Mouse (Mus musculus) embryo, embryonic 9.5 days (tissue): ENCODE measurements around the gene Etnk1.
"Not testable (repeated sequence)": the region's sequence is repeated elsewhere in the genome, so short reads cannot be mapped to it uniquely, and the experiment has no call there.

Experiments used
- DNase-seq: peaks from one replicate; pipeline ENCODE4 v3.0.0-alpha.2; 2017; ENCODE audit errors: extremely low spot score

Etnk1 gene

DNA sequence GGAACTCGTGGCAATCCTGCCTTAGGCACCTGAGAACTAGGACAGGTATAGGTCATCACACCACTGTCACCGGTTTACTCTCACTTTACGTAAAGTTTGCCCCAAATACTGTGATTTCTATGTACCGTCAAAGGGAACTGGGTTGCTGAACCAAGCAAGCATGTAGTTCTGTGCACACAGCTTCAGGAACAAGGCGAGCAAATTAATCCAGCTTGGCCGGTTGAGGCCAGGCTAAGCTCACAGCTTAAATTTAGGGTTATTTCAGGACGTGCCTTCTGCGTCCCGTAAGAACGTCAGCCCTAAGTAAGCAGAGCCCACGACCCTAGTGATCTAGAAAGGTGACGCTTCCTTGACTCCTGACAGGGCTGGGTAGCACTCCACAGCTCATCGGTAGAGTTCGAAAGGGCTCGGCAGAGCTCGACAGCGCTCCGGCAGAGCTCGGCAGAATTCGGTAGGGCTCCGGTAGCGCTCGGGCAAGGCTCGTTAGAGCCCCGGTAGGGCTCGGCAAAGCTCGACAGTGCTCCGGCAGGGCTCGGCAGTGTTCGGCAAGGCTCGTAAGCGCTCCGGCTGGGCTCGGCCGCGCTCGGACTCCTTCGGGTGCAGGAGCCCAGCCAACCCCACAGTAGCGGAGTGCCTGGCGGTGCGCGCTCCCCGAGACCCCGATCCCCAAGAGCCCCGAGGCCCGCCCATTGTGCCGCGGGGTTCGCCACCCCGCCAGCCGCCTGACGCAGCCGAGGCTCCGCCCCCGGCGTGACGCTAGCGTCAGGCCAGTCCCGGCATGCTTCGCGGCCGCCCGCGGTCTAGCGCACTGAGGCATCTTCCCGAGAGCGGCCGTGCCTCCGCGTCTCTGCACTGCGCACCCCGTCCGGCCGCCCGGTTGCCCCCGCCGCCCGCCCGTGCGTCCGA lies at the start of gene Etnk1:
TSS of gene Etnk1 (plus strand) at position 770 of the 906 bp plus-strand sequence.
- DNase-seq, result peak; percentile 91

DNA sequence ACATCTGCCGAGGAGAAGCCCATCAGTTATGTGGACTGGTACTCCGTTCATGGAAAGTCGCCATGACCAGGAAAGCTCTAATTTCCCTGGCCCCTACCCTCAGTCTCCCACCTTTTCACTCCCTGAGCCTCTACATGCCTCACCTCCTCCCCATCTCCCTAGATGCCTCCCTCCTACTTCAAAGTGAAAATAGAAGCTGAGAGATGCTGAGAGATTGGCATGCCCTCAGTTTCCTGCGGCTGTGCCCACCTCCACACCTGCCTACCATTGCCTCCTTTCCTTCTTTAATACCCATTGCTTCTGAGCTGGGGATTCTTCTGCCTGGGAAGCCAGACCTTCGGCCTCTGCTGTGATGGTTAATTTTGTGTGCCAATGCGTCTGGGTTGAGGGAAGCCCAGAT lies 47.7 kb upstream of the Etnk1 start:
- no peak for DNase-seq

- no peak for DNase-seq
Observed at GRCm38 (mm10) chr6:143125721-143126120, 41.3 kb upstream of the Etnk1 start.

GRCm38 (mm10) chr6:143129466-143129865 lies 37.6 kb upstream of the Etnk1 start:
- no peak for DNase-seq

DNA sequence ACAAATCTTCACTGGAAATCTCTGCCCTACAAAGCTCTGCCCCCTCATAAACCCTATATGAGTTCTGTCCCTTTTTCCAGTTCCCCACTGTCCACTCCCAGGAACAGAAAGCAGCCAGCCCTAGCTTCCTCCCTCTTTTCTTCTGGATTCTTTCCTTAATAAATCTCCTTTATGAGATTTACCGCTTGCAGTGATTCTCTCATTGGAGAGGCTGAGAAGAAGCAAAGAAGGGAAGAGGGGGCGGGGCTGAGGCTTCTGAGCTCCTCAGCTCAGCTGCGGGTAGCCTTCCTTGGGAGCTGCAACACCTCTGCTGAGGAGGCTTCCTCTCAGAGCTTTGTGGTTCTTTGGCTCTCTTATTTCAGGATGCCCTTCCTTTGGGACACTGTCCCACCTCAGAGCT lies 37.1 kb upstream of the Etnk1 start:
- DNase-seq, result no peak

DNA sequence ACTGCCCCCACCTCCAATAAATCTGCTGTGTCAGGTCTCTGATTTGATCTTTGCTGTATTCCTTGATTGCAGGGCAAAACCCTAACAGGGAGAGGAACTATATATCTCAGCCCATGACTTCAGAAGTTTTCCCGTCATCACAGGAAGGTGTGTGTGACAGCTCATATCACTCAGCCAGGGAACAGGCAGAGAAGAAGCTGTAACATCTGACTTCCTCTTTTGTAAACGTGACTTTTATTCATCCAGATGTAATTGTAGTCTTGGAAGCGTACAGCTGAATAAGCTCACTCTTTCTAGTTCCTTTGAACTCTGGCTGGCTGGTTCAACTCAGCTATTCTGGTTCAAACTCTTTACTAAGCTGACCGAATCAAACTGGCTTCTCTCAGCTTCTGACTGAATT lies 36.6 kb upstream of the Etnk1 start:
- DNase-seq, result no peak

DNA sequence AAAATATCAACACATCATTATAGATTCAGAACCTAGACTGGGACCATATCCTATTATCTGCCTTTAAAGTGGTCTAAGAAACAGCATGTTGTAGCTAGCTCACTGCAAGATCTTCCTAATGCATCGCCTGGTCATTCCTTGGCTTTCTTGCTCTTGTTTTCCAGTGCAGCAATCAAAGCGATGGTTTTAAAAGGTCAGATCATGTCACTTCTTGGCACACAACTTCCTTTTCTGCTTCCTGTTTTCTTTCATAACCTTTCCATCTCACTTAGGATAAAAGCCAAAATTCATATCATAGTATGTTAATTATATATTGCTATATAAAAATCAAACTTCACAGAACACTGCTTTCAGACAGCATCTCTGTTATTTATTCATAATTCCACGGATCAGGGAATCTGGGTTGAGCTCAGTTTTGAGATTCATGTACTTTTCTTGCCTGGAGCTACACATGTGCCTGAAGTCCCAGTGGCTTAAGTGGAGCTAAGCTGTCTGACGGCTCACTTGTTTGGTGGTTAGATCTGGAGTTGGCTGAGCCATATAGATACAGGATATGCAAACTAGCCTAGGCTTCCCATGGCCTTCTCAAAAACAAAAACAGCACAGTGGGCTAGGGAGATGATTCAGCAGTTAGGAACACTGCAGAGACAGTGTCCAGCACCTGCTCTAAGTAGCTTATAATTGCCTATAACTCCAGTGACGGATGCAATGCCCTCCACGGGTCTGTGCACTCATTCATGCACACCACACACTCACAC lies 34.9 kb upstream of the Etnk1 start:
- DNase-seq, result no peak

DNA sequence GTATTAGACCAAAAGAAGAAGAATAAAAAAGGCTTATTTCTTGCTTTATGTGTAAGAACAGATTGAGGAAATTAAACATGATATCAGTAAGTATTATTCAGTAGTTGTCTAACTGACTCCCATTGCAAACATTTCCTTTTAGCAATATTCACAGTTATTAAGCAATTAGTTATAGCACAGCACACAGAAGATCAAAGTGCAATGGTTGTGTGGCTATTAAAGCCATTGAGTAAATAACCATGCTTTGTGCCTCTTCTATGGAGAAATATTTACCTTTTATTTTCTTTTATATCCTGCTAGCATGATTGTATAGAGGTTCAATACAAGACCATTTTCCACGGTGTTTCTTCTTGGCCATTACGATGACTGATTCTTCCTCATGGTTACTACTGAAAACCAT lies 33.9 kb upstream of the Etnk1 start:
- DNase-seq, result no peak

DNA sequence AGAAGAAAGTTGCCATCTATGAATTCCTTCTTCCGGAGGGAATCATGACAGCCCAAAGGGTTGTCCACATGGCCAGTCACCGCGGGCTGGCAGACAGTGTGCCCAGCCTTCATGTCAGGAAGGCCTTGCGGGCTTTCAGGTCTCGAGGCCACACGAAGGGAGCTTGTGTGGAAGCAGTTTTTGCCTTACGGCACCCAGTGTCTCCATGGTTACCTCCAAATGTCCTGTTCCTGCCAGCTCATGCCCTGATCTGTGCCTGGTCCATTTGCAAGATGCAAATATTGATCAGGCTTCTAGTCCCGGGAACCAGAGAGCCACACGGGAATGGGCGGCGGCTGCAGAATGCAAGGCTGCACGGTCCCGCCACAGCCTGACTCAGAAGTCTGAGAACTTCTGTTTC lies 31.9 kb upstream of the Etnk1 start:
- no peak for DNase-seq

DNA sequence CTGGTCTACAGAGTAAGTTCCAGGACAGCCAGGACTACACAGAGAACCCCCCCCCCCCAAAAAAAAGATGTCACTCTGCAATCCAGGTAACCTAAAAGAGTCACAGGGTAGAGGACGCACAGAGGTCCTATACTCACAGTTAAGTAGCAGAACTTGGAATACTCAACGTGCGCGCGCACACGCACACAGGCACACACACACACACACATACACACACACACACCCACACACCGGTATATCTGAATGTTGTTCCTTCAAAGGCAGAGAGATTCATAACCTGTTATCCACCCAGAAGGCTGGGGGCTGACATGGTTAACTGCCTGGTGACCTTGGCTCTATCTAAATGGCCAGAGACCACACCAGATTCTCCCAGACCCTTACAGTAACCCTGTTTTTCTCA lies 30.3 kb upstream of the Etnk1 start:
- DNase-seq, result no peak

DNA sequence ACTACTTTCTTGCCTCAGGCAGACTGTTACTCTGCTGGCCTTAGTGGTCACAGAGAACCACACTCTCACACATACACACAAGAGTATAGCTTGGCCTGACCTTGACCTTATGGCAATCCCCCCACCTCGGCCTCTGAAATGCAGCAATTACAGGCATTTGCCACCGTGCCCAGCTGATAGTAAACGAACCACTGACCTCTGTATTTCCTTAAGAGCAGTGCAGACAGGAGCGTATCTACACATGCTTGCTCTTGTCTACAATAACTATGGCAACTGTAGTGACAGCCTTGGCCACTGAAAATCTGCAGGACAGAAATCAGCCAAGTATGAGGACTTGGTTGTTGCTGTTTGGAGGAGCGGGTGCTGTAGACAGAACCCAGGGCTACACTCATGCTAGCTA lies 29.7 kb upstream of the Etnk1 start:
- DNase-seq, result no peak

DNA sequence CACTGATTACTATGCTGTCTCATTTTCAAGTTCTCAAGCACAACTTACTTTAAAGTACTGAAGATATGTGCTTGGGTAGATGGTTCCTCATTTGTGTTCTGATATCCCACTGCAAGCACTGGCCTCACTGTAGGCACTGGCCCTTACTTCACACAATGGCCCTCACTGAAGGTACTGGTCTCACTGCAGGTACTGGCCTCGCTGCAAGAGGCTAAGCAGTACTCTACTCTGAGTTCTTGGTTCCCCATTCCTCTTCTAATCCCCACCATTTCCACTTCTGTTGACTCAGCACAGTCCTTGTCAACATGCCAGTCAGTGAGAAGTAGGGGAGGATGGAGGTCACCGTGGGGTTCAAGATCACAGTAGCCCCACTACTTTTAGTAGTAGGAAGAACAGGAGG lies 27.6 kb upstream of the Etnk1 start:
- no peak for DNase-seq

- no peak for DNase-seq
Observed at GRCm38 (mm10) chr6:143140884-143141283, 26.1 kb upstream of the Etnk1 start.

GRCm38 (mm10) chr6:143141624-143142592 lies 25.1 kb upstream of the Etnk1 start:
- DNase-seq, result not testable (repeated sequence)

- DNase-seq, result no peak
Observed at GRCm38 (mm10) chr6:143142861-143143260, 24.2 kb upstream of the Etnk1 start.

GRCm38 (mm10) chr6:143143321-143143720 lies 23.7 kb upstream of the Etnk1 start:
- no peak for DNase-seq

GRCm38 (mm10) chr6:143143775-143144273 lies 23.2 kb upstream of the Etnk1 start:
- DNase-seq, result peak; percentile 37

DNA sequence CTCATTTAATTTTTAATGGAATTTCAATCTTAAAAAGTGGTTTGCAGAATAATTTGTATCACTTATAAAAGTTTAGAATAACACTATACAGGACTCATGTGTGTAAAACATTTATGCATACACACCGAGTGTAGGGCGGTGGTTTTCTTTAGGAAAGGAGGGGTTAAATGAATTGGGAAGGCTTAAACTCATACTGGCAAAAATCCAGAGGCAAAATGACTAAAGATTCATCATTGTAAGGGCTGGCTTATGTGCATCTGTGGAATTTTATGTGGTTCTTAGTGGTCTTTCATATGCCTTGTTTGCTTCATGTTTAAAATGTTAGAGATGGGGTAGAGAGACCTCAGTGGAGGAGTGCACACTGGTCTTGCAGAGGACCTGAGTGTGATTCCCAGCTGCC lies 22.5 kb upstream of the Etnk1 start:
- no peak for DNase-seq

GRCm38 (mm10) chr6:143145051-143145450 lies 22.0 kb upstream of the Etnk1 start:
- no peak for DNase-seq

- DNase-seq, result no peak
Observed at GRCm38 (mm10) chr6:143146756-143147155, 20.3 kb upstream of the Etnk1 start.

DNA sequence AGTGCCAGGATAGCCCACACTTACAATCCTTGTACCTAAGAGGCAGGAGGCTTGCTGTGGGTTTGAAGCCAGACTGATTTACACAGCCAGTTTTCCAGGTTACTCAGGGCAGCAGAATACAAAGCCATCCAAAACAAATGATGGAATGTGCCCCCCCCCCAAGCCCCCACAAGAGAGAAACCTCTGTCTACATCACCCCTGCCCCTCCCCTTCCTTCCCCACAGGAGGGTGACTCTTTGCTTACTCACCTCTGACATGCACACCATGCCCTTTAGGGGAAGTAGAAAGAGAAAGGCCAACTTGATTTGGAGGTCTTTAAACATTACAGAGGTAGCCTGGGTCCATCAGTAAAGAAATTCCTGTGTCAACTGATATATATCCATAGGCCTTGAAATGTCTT lies 18.2 kb upstream of the Etnk1 start:
- DNase-seq, result no peak
